Mouse (Mus musculus) NIH3T3 (cell line): ENCODE results near the gene Med17.

ENCODE experiments used
- DNase-seq: peaks from one replicate; pipeline ENCODE4 v3.0.0-alpha.2; 2012; ENCODE audit warnings: low read depth

Gene Med17

DNA sequence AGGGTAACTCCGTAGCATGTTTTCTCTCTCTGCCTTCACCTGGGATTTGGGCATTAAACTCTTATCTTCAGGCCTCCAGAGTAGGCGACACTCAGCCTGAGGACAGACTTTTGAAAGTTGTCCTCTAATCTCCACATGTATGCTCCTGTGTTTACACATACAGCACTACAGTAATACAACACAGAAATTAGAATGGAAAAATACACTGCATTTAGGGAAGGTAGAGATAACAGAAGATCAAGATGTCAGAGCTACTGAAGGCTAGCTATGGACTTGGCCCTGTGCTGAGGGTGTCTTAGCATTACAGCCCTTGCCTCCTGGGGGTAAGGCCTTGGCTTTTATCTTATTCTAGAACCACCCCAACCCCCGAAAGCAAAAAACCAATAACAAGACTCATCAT, 8.7 kb upstream of the Med17 start:
- no peak for DNase-seq

DNA sequence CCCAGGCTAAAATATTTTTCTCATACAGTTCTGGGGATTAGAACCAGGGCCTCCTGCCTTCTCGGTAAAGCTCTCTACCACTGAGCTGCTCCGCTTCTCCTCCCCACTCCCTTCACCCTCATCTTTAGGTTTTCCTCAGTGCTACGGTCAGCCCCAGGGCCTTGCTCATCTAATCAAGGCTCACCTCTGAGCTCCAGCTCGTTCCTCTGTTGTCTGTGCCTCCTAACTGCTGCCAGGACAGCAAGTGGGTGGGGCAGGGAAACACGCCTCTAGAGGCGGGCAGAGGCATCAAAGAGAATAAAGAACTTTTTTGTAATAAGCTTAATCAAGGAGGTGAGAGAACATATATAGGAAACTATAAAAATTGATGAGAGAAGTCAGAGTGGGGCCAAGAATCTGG, 8.1 kb upstream of the Med17 start:
- no peak for DNase-seq

DNA sequence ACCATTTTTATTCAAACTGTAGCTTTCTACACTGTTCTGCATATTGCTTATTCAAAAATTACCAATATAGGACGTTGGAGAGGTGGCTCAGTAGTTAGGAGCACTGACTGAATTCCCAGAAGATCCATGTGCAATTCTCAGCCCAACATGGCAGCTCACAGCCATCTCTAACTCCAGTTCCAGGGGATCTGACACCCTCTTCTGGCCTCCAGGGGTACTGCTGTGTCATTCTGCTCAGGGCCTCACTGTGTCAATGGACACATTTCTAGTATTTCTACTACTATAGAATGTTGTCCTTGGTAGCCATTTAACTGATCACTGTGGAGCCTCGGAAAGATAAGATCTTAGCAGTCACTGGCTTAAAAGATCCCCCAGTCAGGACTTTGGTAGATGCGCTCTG, 5.7 kb upstream of the Med17 start:
- DNase-seq = peak; percentile 17

DNA sequence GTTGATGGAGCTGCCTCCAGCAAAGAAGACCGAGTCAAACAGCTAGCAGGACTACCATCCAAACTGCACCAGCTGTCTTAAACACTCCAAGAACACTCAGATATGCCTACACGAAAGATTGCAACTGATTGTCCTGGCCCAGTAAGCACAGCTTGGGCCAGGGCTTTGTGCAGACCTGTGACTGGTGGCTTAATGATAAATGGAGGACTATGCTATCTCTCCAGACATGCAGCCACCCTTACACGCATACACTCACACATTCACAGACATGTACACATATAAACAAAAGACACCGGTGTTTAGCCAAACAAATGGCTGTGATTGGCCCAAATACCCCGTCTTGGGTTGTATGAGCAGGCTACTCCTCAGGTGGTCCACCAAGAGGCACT, 754 bp upstream of the Med17 start:
- DNase-seq = no peak

DNA sequence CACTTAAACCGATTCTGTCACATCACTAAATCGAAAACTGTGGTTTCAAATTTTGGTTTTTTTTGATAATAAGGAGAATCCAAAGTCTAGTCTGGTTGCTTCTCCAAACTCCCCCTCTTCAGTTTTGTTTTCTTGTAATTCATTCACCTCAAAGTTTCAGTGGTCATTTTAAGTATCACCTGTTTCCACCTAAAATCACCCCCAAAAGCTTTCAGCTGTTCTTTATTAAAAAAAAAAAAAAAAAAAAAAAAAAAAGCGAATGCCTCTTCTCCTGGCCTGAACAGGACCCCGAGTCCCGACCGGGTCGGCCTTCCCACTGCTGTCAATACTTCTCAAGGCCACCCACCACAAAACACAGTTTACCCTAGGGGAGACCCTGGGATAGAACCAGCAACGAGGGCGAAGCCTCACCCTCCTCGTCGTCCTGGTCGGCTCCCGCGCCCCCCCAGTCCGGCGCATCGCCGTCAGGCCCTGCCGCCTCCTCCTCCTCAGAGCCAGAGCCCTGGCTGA, 537 bp downstream of the Med17 start:
- DNase-seq = no peak

DNA sequence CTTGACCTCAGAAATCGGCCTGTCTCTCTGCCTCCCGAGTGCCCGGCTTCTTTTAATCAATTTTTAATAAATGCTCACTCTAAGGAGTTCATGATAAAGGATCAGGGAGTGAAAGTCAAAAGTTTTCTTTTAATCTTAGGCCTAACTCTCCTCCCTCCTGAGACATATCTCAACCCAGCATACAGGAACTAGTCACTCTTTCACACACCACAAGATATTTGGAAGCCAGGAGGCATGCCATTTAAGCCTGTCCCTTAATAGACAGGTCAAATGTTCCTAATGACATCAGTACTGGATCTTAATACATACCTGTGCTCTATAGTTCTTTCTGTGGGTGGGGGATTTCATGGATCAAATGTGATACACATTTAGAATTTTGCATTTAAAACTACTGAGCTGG, 1.4 kb downstream of the Med17 start:
- no peak for DNase-seq

DNA sequence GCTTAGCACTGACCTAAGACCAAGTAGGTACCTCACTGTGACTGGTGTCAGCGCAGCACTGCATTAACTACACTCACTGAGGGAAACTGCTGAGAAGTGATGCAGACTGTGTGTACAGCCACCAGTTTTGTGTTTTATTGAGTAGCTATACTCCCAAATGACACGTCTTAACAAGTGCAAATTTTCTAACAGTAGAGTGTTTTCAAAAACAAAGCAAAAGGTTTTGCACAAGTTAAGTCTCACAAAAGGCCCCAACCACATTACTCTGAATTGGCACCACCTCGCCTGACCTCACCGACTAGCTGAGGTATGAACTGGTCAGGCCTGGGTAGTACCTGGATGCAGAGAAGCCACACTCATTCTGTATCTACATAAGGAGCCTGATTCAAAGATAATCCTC, 2.9 kb downstream of the Med17 start:
- no peak for DNase-seq

DNA sequence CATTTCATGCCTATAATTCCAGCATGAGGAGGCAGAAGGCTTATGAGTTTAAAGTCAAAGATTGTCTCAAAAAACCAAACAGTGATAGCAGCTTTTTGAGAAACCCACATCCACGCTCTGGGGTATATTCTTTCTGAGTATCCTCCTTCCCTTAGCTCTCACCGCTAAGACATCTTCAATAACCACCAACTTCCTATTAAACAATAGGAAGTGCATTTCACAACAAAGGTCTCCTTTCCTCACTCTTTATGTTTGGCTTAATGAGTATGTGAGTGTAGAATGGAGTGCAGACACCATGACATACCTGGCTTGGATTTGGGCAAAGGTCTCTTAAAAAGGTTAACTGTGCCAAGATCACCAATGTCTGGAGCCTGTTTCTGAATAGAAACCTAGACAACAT, 5.8 kb downstream of the Med17 start:
- no peak for DNase-seq

DNA sequence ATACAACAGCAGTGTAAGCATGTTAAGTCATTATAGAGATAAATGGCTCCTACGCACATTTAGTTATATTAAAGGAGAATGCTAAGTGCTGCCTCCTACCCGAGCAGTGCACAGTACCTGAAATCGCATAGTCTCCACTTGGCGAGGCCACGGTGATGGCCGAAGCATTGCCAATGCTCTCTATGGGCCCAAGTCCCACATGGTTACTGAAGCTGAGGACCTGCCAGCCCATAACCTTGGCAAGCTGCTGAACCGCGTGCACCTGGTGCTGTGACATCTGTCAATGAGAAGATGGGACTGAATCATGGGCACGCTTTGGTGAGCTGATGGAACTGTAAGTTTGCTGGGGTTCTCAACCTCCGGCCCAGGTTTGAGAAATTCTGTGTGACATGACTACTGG, 16.2 kb downstream of the Med17 start:
- DNase-seq = no peak

DNA sequence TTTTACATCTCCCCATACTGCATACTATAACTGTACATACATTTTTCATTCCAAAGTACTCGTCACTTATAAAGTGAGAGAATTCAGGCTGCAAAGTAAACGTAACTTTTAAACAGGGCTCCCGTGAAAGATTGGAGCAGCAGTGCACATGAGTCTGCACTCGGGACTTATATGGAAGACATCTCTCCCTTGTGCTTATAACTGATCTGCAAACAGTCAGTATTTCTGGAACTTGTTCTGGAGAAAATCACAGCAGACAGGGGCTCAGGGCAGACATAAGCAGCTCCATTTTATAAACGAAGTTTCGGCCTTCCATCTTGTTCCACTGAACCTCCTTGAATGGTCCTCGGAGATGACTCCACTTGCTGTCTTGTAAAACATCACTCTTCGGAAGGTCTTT, 17.8 kb downstream of the Med17 start:
- DNase-seq = no peak

DNA sequence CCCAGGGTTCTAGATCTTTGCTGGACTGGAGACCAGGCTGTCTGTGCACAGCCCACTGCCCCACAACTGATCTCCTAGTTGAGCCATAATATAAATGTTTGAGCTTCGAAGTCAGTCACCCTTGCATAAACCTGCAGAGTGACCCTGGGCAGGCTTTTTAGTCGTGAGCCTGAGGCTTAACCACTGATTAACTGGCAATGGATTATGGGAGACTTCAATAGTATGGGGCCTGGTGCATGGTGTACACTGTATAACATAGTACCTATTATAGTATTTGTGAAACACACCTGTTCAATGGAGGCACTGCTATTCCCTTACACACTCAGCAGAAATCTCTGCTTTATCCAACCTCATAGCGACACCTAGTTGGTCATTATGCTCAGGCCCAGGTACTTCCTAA, 23.5 kb downstream of the Med17 start:
- no peak for DNase-seq

DNA sequence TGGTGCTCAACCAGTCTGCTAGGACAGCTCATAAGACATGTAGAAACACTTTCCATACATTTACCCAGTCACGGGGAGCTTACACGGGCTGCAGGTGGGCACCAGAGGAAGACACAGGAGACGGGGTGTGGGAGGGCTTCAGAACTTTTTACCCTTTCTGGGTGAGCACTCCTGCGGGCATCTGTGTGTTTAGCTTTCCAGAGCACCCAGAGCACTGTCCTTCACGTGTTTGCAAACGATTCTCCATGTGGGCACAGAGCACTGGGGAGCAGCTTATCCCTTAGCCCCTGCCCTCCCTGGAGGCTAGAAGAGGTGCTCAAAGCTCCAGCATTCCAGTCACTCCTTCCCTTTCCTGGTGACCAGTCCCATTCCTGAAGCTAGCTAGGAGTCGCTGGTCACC, 25.2 kb downstream of the Med17 start:
- no peak for DNase-seq

DNA sequence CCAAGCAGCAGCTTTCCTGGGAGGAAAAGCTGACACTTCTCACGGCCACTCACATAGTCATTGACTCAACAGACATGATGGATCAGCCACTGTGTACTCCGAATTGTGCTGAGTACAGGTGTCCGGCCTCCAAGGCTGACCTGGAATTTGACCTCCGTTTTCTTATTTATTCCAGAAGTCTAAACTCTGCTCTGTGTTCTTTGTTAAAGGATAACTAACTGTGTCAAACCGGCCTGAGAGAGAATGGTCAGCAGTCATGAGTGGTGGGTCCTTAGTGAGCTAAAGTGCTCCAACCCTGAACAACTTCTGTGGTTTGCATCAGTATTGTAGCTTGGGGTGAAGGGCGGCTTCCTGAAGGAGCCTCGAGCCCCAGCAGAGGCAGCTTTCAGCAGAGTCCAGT, 27.5 kb downstream of the Med17 start:
- no peak for DNase-seq

DNA sequence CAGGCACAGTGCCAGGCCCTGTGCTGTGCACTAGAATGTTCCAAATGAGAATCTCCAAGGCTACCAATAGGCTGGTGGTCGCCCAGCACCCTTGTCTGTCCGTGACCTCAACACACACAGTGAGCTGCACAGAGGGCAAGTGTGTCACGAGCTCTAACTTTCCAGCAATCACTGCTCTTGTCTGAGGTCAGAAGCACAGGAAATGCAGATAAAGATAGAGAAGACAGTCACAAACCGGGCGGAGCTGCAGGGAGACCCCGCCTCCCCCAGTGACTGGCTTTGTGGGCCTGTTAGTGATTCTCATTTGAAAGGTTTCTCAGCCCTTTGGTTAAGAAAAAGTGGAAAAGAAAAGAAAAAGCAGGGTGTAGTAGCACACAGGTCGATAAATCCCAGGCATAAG, 29.4 kb downstream of the Med17 start:
- no peak for DNase-seq

DNA sequence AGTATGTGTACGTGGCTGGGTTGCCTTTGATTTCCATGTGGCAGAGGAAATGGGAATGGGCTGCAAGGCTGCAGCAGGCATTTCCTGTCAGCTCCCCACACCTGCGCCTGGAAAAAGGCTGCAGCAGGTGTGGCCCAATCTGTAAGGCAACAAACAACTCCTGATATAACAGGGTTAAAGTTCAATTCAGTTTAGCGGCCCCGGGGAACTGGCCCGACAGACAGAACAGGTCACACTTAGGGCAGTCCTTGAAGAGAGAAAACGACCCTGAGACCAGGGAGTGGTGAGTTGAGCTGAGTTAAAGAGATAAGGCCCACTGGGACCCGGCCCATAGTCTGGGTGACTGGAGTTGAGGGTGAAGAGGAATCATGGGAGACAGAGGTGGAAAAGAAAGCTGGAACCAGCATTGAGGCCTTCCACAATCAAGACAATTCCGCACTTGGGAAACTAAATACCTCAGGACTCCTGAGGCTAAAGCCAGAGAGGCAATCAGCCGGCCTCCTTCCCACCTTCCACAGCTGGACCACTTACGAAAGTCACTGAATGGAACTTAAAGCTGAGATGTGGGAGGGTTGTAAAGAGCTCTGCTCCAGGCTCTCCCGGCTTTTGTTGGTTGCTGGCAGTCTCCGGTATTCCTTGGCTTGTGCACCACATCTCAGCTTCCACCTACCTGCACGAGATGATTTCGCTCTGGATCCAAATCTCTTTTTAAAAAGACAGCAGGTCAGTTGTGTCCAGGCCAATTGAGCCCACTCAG, 34.2 kb downstream of the Med17 start:
- DNase-seq = no peak

DNA sequence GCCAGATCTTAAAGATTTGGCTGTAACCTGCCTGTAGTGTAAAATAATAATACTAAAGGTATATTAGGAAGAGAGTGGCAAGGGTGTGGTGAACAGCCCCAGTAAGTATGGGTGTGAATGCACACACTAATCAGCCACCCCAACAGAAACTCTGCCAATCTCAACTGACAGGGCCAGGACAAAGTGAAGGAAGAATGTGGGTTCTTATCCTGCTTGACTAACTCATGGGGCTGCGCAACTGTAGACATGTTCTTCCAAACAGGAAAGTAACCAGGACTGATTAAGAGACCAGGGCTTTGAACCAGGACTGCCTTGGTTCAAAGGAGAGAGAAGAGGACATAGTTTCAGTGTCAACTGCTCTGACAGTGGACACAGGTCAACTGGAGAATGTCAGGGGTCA, 37.6 kb downstream of the Med17 start:
- DNase-seq = no peak

DNA sequence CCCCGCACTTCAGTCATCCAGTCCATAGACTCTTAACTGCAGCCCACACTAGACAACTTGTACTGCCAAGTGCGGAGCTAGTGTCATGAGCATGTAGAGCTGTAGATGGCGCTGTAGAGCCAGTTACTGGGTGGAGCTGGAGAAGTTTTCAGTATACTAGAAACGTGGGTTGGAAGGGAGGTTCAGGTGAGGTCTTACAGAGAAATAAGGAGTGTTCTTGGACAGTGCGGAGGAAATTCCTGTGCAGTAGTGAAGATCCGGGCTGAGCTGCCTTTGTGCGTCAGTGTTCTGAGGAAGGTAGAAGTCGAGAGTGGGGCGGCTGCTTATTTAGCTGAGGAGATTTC, 38.2 kb downstream of the Med17 start:
- DNase-seq = peak; percentile 60

DNA sequence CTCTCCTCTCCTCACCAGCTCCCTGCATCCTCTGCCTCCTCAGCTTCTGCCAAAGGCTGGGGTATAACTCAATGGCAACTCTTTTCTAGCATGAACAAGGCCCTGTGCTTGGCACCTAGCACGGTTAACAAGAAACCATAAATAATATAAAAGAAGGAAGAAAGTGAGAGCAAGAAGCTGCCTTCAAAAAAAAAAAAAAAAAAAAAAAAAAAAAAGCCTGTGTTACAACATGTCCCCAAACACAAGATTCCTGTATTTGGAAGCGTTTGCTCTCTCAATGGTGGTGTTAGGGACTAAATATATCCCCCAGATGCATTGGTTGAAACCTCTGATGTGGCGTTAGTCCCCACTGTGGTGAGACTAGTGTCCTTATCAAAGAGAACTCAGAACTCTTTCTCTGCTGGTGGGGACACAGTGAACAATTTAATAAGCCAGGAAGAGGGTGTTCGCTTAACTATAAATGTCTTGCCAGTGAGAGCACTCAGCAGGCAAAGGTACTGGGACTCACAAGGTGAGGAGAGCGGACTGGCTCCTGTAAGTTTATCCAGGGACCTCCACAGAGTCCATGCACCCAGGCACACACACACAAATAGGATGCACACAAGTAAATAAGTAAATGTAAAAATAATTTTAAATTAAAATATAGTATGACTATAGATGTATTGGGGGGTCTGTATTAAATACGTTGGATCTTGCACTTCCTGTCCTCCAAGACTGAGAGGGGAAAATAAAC, 38.7 kb downstream of the Med17 start:
- no peak for DNase-seq

DNA sequence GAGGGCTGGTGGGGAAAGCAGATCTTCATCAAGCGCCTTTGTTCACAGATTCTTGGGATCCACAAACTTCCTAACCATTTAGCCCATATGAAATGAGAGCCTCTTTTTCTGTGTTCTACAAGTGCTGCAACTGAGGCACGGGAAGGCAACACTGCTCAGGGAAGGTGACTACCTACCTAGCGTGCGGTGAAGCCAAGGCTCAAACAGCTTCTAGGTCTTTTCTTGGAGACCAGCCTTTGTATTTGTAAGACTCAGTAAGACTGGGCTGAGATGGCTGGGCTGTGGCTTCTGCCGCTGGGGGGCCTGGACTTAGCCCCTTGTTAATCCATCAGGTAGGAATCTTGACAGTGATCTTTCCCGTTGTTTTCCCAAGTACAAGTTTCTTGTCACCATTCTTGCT, 39.7 kb downstream of the Med17 start:
- no peak for DNase-seq

DNA sequence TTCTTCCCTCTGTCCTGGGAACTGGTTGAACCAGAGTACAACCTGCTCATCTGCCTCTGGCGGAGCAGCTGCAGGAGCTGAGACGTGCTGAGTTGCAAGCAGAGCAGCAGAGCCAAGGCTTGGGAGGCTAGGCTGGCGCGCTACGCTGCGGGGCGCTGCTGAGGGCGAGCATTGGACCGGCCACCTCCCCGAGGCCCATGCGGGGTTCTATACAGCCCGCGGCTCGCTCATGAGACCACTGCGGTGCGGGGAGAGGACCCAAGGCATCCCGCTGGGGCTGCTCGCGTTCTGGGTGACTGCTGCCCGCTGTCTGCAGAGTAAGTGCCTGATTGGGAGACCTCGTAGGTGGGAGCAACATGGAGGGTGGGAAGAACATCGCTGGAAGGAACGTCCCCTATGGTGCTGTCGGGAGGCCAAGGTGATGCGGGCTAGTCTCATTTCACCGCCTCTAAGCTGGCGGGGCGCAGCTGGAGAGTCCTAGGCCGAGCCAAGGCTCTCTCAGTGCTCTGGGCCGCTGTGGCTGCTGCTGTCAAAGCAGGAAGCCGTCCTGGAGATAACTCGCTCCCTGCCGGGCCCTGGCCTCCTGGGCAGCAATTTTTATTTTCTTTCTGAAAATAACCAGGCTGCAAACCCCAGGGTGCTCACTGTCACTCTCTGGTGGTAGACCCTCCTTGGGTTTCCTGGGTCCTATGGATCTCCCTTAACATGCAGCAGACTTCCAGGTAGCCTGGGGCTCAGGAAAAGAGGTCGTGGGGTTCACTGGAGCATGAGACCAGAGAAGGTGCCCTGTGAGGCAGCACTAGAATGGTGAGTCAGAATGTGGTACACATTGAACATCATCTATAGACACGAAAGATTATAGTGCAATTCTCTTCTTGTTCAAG, 40.4 kb downstream of the Med17 start, which contains the start of gene Vstm5:
Gene Vstm5, plus strand, starts transcription at position 4 of the 884 bp plus-strand sequence.
- DNase-seq = peak; percentile 63

DNA sequence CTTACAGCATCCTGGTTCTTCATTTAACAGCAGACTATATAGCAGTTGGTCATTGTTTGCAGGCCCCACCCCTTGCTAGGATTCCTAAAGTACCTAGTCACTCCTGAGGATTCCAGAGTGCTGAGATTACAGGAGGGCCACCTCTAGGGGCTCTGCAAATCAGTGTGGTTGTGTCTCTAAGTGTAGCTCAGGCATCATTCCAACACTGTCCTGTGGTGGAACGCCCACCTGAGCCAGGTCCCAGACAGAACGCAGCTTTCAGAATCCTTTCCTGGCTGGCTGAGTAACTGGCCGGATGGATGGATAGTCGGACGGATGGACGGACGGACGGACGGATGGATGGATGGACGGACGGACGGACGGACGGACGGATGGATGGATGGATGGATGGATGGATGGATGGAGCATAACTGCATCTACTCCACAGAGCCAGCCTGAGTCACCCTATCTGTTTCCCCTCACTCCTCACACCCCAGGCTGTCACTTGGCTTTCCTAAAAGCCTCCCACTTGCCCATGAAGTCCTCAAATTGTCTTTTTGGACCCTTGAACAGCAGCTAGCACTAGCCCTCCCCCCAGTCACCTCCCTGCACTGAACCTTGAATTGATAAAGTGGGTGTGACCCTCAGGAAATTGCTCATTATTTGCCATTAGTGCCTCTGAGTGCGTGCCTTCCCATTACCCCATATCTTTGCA, 41.3 kb downstream of the Med17 start:
- peak; percentile 60 for DNase-seq
